Mouse (Mus musculus): ENCODE measurements around the gene Cacna1b. TPM values are rescaled to one million over a fixed set of nuclear protein-coding genes. Genes with fewer than 3 reads are reported as not detected.

The Cacna1b gene
- polyA plus RNA-seq, 1 experiment from 2014 or later, result 2.6 TPM

DNA sequence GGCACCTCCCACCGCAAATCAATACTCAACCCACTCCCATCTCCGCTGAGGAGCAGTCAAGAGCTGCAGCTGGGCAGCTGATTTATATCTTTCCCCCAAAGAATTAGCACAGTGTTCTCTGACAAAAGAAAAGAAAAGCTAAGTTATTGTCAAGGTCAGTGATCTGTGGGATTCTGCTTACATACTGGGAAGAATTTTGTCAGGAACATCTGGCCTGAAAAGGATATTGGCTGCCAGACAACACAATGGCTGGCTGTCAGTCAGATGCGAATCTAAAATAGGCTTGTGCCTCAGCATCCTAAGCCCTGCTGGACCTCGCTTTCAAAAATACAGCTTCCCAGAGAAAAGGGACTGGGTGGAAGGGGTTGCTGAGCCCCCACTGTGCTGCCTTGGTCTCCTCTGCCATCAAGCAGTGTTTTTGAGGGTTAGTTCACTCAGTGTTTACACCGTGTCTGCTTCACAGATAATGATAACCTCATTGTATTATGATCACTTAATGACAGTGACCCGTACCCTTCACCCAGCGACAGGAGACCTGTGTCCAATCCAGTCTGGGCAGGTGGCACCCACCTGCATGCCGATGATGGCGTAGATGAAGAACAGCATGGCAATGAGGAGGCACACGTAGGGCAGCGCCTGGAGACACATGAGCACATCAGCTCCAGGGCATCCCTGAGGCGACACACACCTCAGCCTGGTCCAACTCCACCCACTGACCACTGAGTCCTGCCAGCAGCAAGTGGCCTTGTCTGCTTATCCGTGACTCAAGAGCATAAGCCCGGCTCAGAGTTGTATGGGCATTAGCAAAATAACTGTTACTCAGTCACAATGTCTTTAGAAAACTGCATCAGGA, 124.6 kb downstream of the Cacna1b start:
- Histone ChIP-seq H3K9ac (no peak overlapping the region), H3K36me3 (no peaks in the 10 kb centered on the region), H3K4me2 (replicated peaks) (no peak overlapping the region), H3K27ac (no peak overlapping the region), H3K9me3 (no peaks in the 10 kb centered on the region), H3K4me3 (no peak overlapping the region), H3K4me1 (no peaks in the 10 kb centered on the region), H3K27me3 (no peaks in the 10 kb centered on the region; the same call in 1 of the 2 replicates)
- WGBS, result 73% methylated on average over 14 of the region's 14 CpGs
- no peak for ATAC-seq (ENCODE audit: low FRiP score, low read depth)

DNA sequence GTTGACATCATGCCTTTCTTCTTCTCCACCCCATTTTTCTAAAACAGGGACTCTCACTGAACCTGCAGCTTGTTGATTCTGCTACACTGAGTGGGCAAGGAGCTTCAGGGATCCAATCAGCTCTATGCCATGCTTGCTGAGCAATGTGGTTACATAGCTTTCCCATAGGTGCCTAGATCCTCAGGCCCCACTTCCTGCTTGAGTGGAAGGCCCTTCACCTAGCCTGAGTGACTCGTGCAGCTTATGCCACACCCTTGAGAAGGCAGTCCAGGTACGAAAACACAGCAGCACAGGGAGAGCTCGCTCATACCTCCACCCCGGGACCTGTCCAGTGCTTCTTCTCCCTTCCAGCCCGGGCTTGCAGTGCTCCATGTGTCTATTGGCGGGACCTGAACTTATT, 129.3 kb downstream of the Cacna1b start:
- ATAC-seq (ENCODE audit: low FRiP score, low read depth), result no peak

DNA sequence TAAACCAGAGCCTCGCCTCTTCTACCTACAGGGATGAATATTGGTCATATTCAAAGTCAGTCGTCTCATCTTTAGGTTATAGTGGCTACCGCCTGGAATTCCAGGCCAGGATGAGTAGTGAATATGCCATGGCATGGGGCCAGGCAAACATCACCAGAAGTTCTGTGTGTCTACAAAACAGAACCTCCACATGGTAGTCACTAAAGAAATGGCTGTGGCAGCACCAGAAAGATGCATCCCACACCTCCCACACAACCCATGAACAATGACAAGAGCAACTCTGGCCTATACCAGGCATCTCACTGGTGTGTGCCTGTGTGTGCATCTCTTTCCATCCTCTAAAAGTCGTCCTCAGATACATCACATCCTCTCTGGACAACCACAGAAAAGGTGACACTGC, 145.8 kb downstream of the Cacna1b start:
- no peak overlapping the region for H3K4me2 ChIP-seq (replicated peaks)
- H3K4me1 ChIP-seq, result no peaks in the 10 kb centered on the region
- H3K27ac ChIP-seq, result no peak overlapping the region
- H3K9me3 ChIP-seq, result no peaks in the 10 kb centered on the region
- H3K36me3 ChIP-seq, result no peaks in the 10 kb centered on the region
- 77% methylated on average over 4 of the region's 4 CpGs for WGBS
- no peaks in the 10 kb centered on the region for H3K27me3 ChIP-seq
- H3K9ac ChIP-seq, result no peak overlapping the region
- no peak for ATAC-seq (ENCODE audit: low FRiP score, low read depth)
- H3K4me3 ChIP-seq, result no peak overlapping the region

More for the DNA sequence above, 129.3 kb downstream of the Cacna1b start:
- H3K4me1 ChIP-seq, result no peaks in the 10 kb centered on the region
- H3K9me3 ChIP-seq, result no peaks in the 10 kb centered on the region
- H3K27me3 ChIP-seq, result no peaks in the 10 kb centered on the region; the same call in 1 of the 2 replicates
- no peak overlapping the region for H3K27ac ChIP-seq
- no peak overlapping the region for H3K4me3 ChIP-seq
- no peaks in the 10 kb centered on the region for H3K36me3 ChIP-seq
- no peak overlapping the region for H3K4me2 ChIP-seq (replicated peaks)
- H3K9ac ChIP-seq, result no peak overlapping the region
- 86% methylated on average over 6 of the region's 6 CpGs for WGBS

GRCm38 (mm10) chr2:24609789-24610188, 153.2 kb downstream of the Cacna1b start:
- H3K9ac ChIP-seq, result no peak overlapping the region
- H3K36me3 ChIP-seq, result no peaks in the 10 kb centered on the region
- ATAC-seq (ENCODE audit: low FRiP score, low read depth), result no peak
- no peaks in the 10 kb centered on the region for H3K9me3 ChIP-seq
- WGBS, result 69% methylated on average over 7 of the region's 7 CpGs
- H3K4me2 ChIP-seq (replicated peaks), result no peak overlapping the region
- peaks cover 30% of the 10 kb centered on the region for H3K27me3 ChIP-seq
- H3K27ac ChIP-seq, result no peak overlapping the region
- H3K4me3 ChIP-seq, result no peak overlapping the region
- H3K4me1 ChIP-seq, result no peaks in the 10 kb centered on the region

DNA sequence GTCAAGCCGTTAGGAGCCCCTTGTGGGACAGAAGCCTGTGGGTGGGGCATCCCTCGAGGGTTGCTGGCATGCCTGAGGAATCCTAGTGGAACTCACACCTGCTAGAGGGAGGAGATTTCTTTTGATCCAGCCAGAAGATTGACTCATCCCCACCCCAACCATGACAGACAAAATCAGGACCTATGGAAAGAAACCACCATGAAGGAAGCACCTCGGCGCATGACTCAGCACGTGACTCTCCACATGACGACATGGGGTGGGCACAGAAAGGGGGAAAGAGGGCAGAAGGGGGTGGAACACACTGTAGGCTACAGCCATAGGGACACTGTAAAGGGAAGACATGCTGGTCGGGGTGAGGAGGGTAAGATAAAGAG, 154.2 kb downstream of the Cacna1b start:
- Histone ChIP-seq H3K4me1 (no peaks in the 10 kb centered on the region), H3K4me2 (replicated peaks) (0 out of 2 replicates have a peak overlapping the region, but pooled peaks have one; percentile 19), H3K4me3 (no peak overlapping the region), H3K27me3 (peaks cover 30% of the 10 kb centered on the region), H3K9me3 (no peaks in the 10 kb centered on the region), H3K36me3 (no peaks in the 10 kb centered on the region), H3K27ac (no peak overlapping the region), H3K9ac (no peak overlapping the region)
- 37% methylated on average over 7 of the region's 7 CpGs for WGBS
- no peak for ATAC-seq (ENCODE audit: low FRiP score, low read depth)

DNA sequence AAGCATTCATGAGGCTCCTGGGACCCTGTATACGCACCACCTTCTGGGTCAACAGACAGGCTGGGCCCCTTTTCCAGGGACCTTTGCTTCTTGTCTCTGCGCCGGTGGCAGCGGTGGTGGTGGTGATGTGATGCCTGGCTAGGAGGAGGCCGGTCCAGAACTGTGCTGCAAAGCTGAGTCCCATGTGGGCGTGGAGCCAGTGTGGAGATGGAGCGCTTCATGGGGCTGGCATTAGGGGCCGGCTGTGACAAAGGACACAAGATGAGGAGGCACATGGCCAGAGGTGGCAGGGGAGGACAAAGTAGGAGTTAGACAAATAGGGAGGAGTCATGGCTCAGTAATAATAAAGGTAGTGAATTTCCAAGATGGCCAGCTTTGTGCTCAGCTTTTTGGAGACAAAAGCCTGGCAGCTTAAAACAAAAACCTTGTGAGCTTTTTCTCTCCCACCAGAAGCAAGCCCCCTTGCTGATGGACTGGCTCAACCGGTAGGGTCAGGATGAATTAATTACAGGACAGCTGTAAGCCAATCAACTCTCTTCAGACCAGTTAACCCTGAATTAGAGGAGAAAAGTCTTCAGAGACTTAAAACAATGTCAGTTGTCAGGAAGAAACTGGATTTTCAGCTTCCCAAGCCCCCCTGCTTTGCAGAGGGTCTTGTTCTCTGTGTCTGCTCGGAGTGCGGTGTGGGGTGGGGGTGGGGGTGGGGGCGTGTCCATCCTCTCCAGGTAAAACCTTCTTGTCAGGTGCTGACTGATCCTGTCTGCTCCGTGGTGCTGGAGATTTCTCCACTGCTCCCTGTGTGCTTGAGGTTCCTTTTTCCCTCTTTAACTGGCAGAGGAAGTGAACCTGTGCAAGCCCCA, 154.8 kb downstream of the Cacna1b start:
- Histone ChIP-seq H3K27me3 (peaks cover 30% of the 10 kb centered on the region), H3K4me2 (replicated peaks) (peak overlapping the region; percentile 38), H3K9ac (no peak overlapping the region), H3K4me1 (no peaks in the 10 kb centered on the region), H3K9me3 (no peaks in the 10 kb centered on the region), H3K36me3 (no peaks in the 10 kb centered on the region), H3K27ac (no peak overlapping the region), H3K4me3 (no peak overlapping the region)
- WGBS, result 25% methylated on average over 13 of the region's 13 CpGs
- no peak for ATAC-seq (ENCODE audit: low FRiP score, low read depth)

DNA sequence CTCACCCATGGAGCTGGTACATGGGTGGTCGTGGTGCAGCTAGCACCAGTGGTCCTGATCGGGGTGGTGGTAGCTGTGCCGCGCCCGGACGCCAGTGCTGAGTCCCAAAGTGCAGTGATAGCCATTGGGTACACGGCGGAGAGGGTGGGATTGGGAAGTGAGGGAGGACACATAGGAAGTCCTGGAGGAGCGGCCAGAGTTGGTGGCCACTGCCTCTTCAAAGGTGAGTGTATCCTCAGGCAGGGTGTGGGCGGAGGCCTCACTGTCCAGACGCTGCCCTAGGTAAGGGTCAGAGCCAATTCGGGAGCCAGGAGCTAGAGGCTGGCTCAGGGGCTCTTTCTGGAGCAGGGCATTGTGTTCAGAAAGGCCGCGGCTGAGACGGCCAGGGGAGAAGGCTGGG, 156.4 kb downstream of the Cacna1b start:
- peaks cover 30% of the 10 kb centered on the region for H3K27me3 ChIP-seq
- H3K36me3 ChIP-seq, result no peaks in the 10 kb centered on the region
- 88% methylated on average over 15 of the region's 15 CpGs for WGBS
- no peak overlapping the region for H3K27ac ChIP-seq
- no peaks in the 10 kb centered on the region for H3K9me3 ChIP-seq
- no peak for ATAC-seq (ENCODE audit: low FRiP score, low read depth)
- H3K4me2 ChIP-seq (replicated peaks), result no peak overlapping the region
- no peaks in the 10 kb centered on the region for H3K4me1 ChIP-seq
- no peak overlapping the region for H3K9ac ChIP-seq
- H3K4me3 ChIP-seq, result no peak overlapping the region

DNA sequence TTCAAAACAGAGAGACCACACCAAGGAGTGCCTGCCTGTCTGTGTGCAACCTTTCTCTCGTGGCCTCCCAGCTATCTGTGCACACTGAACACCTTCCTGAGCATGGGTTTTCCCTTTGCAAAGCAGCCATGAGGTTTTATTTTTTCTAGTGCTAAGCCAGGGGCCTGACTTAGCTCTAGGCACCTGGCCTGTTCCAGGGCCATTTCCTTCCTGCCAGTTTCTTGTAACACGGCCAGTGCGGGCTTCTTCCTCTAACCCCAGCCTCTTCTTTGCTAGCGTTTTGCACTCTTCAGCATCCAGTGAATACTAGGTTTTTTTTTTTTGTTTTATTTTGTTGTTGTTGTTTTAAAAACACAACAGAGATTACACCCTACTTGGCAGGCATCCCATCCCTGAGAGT, 157.9 kb downstream of the Cacna1b start:
- no peaks in the 10 kb centered on the region for H3K9me3 ChIP-seq
- no peaks in the 10 kb centered on the region for H3K36me3 ChIP-seq
- H3K4me2 ChIP-seq (replicated peaks), result no peak overlapping the region
- H3K4me3 ChIP-seq, result no peak overlapping the region
- peaks cover 30% of the 10 kb centered on the region for H3K27me3 ChIP-seq
- H3K27ac ChIP-seq, result no peak overlapping the region
- no peaks in the 10 kb centered on the region for H3K4me1 ChIP-seq
- no peak overlapping the region for H3K9ac ChIP-seq
- WGBS, result 73% methylated on average over 4 of the region's 4 CpGs
- ATAC-seq (ENCODE audit: low FRiP score, low read depth), result no peak

DNA sequence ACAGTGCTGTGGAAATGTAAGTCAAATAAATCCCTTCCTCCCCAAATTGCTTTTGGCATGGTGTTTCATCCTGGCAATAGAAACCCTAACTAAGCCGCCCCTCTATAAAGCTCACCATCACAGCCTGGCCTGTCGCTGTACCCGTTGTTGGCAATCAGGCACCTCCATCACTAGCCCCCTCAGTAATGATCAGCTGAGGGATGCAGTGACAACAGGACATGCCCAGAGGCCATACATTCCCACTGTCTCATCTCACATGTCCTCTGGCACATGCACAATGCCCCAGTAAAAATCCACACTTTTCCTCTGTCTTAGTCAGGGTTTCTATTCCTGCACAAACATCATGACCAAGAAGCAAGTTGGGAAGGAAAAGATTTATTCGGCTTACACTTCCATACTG, 173.5 kb downstream of the Cacna1b start:
- Histone ChIP-seq H3K27me3 (no peaks in the 10 kb centered on the region), H3K4me2 (replicated peaks) (no peak overlapping the region), H3K4me1 (no peaks in the 10 kb centered on the region), H3K9ac (no peak overlapping the region), H3K36me3 (no peaks in the 10 kb centered on the region), H3K9me3 (peaks cover 14% of the 10 kb centered on the region), H3K27ac (no peak overlapping the region), H3K4me3 (no peak overlapping the region)
- no peak for ATAC-seq (ENCODE audit: low FRiP score, low read depth)
- 81% methylated on average over 4 of the region's 4 CpGs for WGBS

DNA sequence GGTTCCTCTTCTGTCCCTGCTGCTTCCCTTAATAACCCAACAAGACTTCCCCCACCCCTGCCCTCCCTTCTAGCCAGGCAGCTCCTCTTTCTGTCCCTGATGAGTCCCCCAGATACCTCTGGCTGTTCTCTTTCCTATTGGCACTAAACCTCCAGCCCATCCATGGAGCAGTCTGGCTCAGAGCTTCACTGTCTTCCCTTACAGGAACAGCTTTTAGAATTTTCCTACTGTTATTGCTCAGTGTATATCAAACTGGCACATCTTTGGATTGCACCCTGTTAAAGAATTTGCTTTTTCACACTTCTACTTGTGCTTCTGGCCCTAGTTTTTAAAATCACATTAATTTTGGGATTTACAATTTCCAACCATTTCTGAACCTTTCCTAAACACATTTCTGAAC, 175.0 kb downstream of the Cacna1b start:
- Histone ChIP-seq H3K4me3 (no peak overlapping the region), H3K9me3 (peaks cover 16% of the 10 kb centered on the region), H3K36me3 (no peaks in the 10 kb centered on the region), H3K4me1 (no peaks in the 10 kb centered on the region), H3K27me3 (no peaks in the 10 kb centered on the region), H3K4me2 (replicated peaks) (no peak overlapping the region), H3K27ac (no peak overlapping the region), H3K9ac (no peak overlapping the region)
- no peak for ATAC-seq (ENCODE audit: low FRiP score, low read depth)

GRCm38 (mm10) chr2:24574616-24575015, 188.3 kb downstream of the Cacna1b start:
- Histone ChIP-seq H3K4me3 (no peak overlapping the region), H3K9me3 (no peaks in the 10 kb centered on the region), H3K36me3 (no peaks in the 10 kb centered on the region), H3K27me3 (peaks cover 3% of the 10 kb centered on the region), H3K9ac (no peak overlapping the region), H3K27ac (no peak overlapping the region), H3K4me1 (no peaks in the 10 kb centered on the region), H3K4me2 (replicated peaks) (no peak overlapping the region)
- ATAC-seq (ENCODE audit: low FRiP score, low read depth), result no peak
- WGBS, result 22% methylated on average over 3 of the region's 3 CpGs

GRCm38 (mm10) chr2:24570917-24571316, 192.0 kb downstream of the Cacna1b start:
- H3K27ac ChIP-seq, result no peak overlapping the region
- H3K4me2 ChIP-seq (replicated peaks), result no peak overlapping the region
- no peak overlapping the region for H3K9ac ChIP-seq
- H3K4me1 ChIP-seq, result no peaks in the 10 kb centered on the region
- H3K27me3 ChIP-seq, result peaks cover 9% of the 10 kb centered on the region
- H3K36me3 ChIP-seq, result no peaks in the 10 kb centered on the region
- no peaks in the 10 kb centered on the region for H3K9me3 ChIP-seq
- H3K4me3 ChIP-seq, result no peak overlapping the region
- no peak for ATAC-seq (ENCODE audit: low FRiP score, low read depth)
- 86% methylated on average over 1 of the region's 1 CpGs for WGBS

Measured in limb, embryonic 13.5 days (tissue).